Mouse (Mus musculus): ENCODE measurements around the gene Rbfox1. TPM values are rescaled to one million over a fixed set of nuclear protein-coding genes. Genes with fewer than 3 reads are reported as not detected.

Gene Rbfox1
- polyA plus RNA-seq, 1 experiment from 2014 or later = 2.2 TPM

DNA sequence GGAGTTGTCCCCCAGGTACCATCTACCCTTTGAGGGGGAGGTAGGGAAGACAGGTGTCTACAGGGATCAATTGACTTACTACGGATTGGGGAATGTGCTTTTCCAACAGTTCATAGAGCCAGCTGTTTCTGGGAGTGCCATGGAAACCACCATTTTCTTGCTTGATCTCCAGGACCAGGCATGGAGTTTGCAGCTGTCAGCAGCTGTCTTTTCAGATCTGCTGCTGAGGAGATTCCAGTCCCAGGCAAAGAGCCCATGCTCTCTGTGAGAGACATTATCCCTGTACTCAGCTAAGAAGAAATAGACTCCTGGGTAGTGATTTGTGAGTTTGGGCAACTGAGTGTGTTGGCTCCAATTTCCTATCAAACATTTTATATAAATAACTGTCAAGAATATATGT, 1204.3 kb downstream of the Rbfox1 start:
- Histone ChIP-seq H3K9me3 (replicated peaks) (no peaks in the 10 kb centered on the region), H3K4me3 (no peak overlapping the region), H3K4me2 (no peak overlapping the region), H3K9ac (no peak overlapping the region), H3K36me3 (no peaks in the 10 kb centered on the region), H3K27me3 (replicated peaks) (no peaks in the 10 kb centered on the region), H3K4me1 (replicated peaks) (peaks cover 5% of the 10 kb centered on the region; the same call in 1 of the 2 replicates), H3K27ac (ENCODE audit: poor library complexity, severe bottlenecking) (no peak overlapping the region)
- WGBS = 83% methylated on average over 1 of the region's 1 CpGs
- ATAC-seq (ENCODE audit: insufficient number of reproducible peaks, low FRiP score) = no peak

DNA sequence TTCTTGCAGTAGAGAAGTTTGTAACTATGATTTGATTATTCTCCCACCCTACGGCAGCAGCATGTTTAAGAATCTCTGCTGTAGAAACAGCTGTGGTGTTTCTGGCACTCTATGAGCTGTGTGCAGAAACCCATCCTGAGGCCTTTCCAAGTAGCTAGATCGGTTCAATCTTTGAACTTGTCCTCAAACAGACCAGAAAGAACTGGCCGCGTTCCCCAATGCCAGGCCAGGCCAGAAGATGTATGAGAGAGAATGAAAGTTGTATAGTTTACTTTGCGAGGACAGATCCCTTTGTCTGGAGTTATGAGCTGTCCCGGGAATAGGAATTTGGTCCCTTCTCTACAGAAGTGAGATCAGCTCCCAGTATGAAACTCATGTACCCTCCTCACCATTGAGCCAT, 1205.0 kb downstream of the Rbfox1 start:
- 87% methylated on average over 6 of the region's 6 CpGs for WGBS
- H3K27me3 ChIP-seq (replicated peaks) = no peaks in the 10 kb centered on the region

DNA sequence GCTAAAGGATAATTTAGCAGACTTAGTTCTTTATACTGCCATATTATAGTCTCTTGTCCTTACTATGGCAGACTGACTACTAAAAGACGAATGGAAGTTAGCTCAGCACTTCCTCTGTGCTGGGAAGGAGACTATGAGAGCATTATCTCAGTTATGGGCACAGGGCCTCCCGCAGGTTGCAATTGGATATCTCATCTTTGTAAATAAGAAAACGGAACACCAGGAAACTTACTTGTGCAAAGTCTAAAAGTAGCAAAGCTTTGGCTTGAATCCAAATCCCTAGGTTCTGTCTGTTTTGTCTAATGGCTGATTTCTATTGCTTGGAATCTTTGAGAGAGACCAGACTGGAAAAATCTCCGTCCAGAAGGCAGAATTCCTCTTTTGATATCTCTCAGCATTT, 1207.7 kb downstream of the Rbfox1 start:
- H3K9me3 ChIP-seq (replicated peaks) = no peaks in the 10 kb centered on the region
- no peak overlapping the region for H3K9ac ChIP-seq
- no peak overlapping the region for H3K4me3 ChIP-seq
- no peak overlapping the region for H3K4me2 ChIP-seq
- ATAC-seq (ENCODE audit: insufficient number of reproducible peaks, low FRiP score) = peak; percentile 67; the same call in 1 of the 2 replicates
- 36% methylated on average over 4 of the region's 4 CpGs for WGBS
- no peaks in the 10 kb centered on the region for H3K27me3 ChIP-seq (replicated peaks)
- no peaks in the 10 kb centered on the region for H3K36me3 ChIP-seq
- H3K27ac ChIP-seq (ENCODE audit: poor library complexity, severe bottlenecking) = peak overlapping the region; percentile 25; the same call in 1 of the 2 replicates
- peaks cover 14% of the 10 kb centered on the region; the same call in 1 of the 2 replicates for H3K4me1 ChIP-seq (replicated peaks)

More for the DNA sequence above, 1205.0 kb downstream of the Rbfox1 start:
- Histone ChIP-seq H3K4me3 (no peak overlapping the region), H3K4me2 (no peak overlapping the region), H3K4me1 (replicated peaks) (peaks cover 5% of the 10 kb centered on the region; the same call in 1 of the 2 replicates), H3K9ac (no peak overlapping the region), H3K9me3 (replicated peaks) (no peaks in the 10 kb centered on the region), H3K36me3 (no peaks in the 10 kb centered on the region), H3K27ac (ENCODE audit: poor library complexity, severe bottlenecking) (no peak overlapping the region)
- ATAC-seq (ENCODE audit: insufficient number of reproducible peaks, low FRiP score) = no peak

- Histone ChIP-seq H3K4me3 (no peak overlapping the region), H3K9me3 (replicated peaks) (no peaks in the 10 kb centered on the region), H3K27me3 (replicated peaks) (no peaks in the 10 kb centered on the region), H3K36me3 (no peaks in the 10 kb centered on the region), H3K4me2 (no peak overlapping the region), H3K27ac (ENCODE audit: poor library complexity, severe bottlenecking) (peak overlapping the region; percentile 29; the same call in 1 of the 2 replicates), H3K9ac (no peak overlapping the region), H3K4me1 (replicated peaks) (peaks cover 21% of the 10 kb centered on the region)
- WGBS = 88% methylated on average over 3 of the region's 3 CpGs
- ATAC-seq (ENCODE audit: insufficient number of reproducible peaks, low FRiP score) = no peak
Observed at GRCm38 (mm10) chr16:7093686-7094085, 1208.5 kb downstream of the Rbfox1 start.

DNA sequence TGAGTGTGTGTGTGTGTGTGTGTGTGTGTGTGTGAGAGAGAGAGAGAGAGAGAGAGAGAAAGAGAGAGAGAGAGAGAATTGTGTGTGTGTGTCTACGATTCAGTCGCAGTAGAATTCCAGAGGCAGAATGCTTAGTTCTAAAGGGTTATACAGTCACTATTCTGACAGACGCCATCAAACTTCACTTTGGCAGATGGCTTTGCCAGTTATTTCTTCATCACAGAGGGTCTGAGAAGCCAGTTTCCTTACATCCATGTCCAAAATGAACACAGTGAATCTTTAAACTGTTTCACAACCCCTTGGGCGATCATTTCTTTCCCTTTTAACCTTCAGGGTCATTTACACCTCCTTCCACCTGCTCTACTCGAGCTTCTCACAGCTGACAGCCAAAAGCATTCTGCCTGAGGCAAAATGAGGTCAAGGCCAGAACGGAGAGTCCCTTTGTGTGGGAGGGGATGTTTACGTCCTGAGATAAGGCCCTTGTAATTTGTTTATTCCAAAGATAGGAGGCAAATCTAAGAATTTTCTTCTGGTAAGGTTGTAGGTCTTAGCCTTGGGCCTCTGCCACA, 1209.1 kb downstream of the Rbfox1 start:
- no peaks in the 10 kb centered on the region for H3K27me3 ChIP-seq (replicated peaks)
- H3K9ac ChIP-seq = no peak overlapping the region
- H3K4me1 ChIP-seq (replicated peaks) = peaks cover 26% of the 10 kb centered on the region
- no peak overlapping the region for H3K27ac ChIP-seq (ENCODE audit: poor library complexity, severe bottlenecking)
- 69% methylated on average over 7 of the region's 7 CpGs for WGBS
- H3K36me3 ChIP-seq = no peaks in the 10 kb centered on the region
- H3K4me2 ChIP-seq = no peak overlapping the region
- ATAC-seq (ENCODE audit: insufficient number of reproducible peaks, low FRiP score) = no peak
- no peak overlapping the region for H3K4me3 ChIP-seq
- no peaks in the 10 kb centered on the region for H3K9me3 ChIP-seq (replicated peaks)

DNA sequence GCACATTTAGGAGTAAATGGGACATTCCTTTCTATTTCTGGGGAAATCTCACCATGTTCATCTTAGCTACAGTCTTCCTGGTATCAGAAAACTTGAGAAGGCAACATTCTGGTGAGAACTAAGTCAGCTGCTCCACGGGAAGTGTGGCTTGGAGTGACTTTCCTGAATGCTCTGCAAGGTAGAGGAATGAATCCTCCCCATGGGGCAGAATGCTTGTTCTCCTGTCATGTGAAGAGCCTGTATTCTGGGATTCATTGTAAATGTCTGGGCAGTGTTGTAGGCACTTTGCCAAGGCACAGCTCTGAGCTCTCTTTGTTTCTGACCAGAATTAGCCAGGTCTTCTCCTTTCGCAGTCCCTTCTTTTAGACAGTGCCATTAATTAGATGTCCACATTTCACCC, 1211.9 kb downstream of the Rbfox1 start:
- Histone ChIP-seq H3K27ac (ENCODE audit: poor library complexity, severe bottlenecking) (0 out of 2 replicates have a peak overlapping the region, but pooled peaks have one; percentile 2), H3K36me3 (no peaks in the 10 kb centered on the region), H3K4me3 (no peak overlapping the region), H3K9ac (no peak overlapping the region), H3K4me2 (no peak overlapping the region), H3K27me3 (replicated peaks) (no peaks in the 10 kb centered on the region), H3K4me1 (replicated peaks) (peaks cover 40% of the 10 kb centered on the region), H3K9me3 (replicated peaks) (no peaks in the 10 kb centered on the region)
- 46% methylated on average over 2 of the region's 2 CpGs for WGBS
- ATAC-seq (ENCODE audit: insufficient number of reproducible peaks, low FRiP score) = no peak

DNA sequence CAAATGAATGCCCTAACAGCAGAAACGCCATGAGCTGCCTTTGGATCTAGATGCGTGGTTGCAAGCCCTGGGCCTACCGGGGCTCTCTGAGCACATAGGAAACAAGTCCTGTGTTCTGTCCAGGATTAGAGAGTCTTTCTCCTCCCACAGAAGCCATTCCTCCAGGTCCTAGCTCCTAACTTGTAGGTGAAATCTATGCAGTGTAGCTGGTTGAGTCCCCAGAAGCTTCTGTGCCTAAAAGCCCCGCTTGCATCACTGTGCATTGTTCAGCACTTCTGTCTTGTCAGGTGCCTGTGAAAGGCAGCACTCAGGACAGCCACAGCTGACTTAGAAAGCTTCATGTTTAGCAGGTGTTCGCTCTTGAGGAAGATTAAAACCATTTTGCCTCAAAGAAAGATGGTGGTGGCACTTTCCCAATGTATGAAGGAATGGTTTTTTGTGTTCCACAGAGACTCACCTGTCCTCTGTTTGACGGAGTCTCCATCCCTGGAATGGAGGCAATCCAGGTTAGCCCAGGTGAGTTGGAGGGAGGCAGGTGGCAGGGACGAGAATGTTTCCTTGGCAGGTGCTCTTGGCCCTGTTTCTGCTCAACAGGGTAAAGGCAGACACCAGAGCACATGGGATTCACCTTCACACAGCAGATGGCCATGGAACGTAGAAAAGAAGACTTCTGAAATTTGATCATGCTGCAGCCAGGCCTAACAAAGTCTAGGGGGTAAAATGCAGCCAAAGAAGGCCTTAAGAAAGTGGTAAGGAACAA, 1213.0 kb downstream of the Rbfox1 start:
- Histone ChIP-seq H3K36me3 (no peaks in the 10 kb centered on the region), H3K27me3 (replicated peaks) (no peaks in the 10 kb centered on the region), H3K4me1 (replicated peaks) (peaks cover 44% of the 10 kb centered on the region), H3K9ac (no peak overlapping the region), H3K4me3 (no peak overlapping the region), H3K27ac (ENCODE audit: poor library complexity, severe bottlenecking) (no peak overlapping the region), H3K4me2 (no peak overlapping the region), H3K9me3 (replicated peaks) (no peaks in the 10 kb centered on the region)
- ATAC-seq (ENCODE audit: insufficient number of reproducible peaks, low FRiP score) = no peak
- WGBS = 83% methylated on average over 8 of the region's 8 CpGs

GRCm38 (mm10) chr16:7099506-7100300, 1214.5 kb downstream of the Rbfox1 start:
- H3K4me1 ChIP-seq (replicated peaks) = peaks cover 43% of the 10 kb centered on the region
- peak overlapping the region; percentile 38 for H3K4me2 ChIP-seq
- H3K36me3 ChIP-seq = no peaks in the 10 kb centered on the region
- H3K4me3 ChIP-seq = no peak overlapping the region
- no peak overlapping the region for H3K9ac ChIP-seq
- 11% methylated on average over 11 of the region's 11 CpGs for WGBS
- no peaks in the 10 kb centered on the region for H3K9me3 ChIP-seq (replicated peaks)
- H3K27ac ChIP-seq (ENCODE audit: poor library complexity, severe bottlenecking) = peak overlapping the region; percentile 76
- ATAC-seq (ENCODE audit: insufficient number of reproducible peaks, low FRiP score) = peak; percentile 91
- no peaks in the 10 kb centered on the region for H3K27me3 ChIP-seq (replicated peaks)

DNA sequence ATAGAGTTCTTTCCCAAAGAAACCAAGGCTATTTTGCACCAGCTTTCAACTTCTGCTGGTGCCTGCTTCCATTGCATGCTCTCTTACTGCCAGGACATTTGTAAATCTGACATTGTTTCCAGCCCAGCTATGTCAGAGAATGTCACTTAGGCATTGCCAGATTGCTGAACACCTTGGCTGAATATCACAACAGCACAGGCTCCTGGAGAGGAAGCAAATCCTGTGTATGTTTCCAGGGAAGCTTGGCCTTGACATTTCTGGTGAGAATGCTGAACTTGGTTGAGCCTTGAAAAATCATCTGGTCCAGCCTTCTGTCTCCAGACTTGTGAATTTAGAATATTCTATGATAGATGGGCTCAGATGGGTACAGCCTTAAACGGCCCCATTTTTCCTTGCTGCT, 1217.3 kb downstream of the Rbfox1 start:
- Histone ChIP-seq H3K9me3 (replicated peaks) (no peaks in the 10 kb centered on the region), H3K4me1 (replicated peaks) (peaks cover 37% of the 10 kb centered on the region), H3K4me3 (no peak overlapping the region), H3K27me3 (replicated peaks) (no peaks in the 10 kb centered on the region), H3K27ac (ENCODE audit: poor library complexity, severe bottlenecking) (0 out of 2 replicates have a peak overlapping the region, but pooled peaks have one; percentile 11), H3K36me3 (no peaks in the 10 kb centered on the region), H3K4me2 (no peak overlapping the region), H3K9ac (no peak overlapping the region)
- WGBS = 73% methylated on average over 1 of the region's 1 CpGs
- no peak for ATAC-seq (ENCODE audit: insufficient number of reproducible peaks, low FRiP score)

- H3K9me3 ChIP-seq (replicated peaks) = no peaks in the 10 kb centered on the region
- H3K4me2 ChIP-seq = no peak overlapping the region
- no peaks in the 10 kb centered on the region for H3K36me3 ChIP-seq
- ATAC-seq (ENCODE audit: insufficient number of reproducible peaks, low FRiP score) = no peak
- H3K27me3 ChIP-seq (replicated peaks) = no peaks in the 10 kb centered on the region
- no peak overlapping the region for H3K27ac ChIP-seq (ENCODE audit: poor library complexity, severe bottlenecking)
- 78% methylated on average over 5 of the region's 5 CpGs for WGBS
- H3K9ac ChIP-seq = no peak overlapping the region
- peaks cover 32% of the 10 kb centered on the region for H3K4me1 ChIP-seq (replicated peaks)
- H3K4me3 ChIP-seq = no peak overlapping the region
Observed at GRCm38 (mm10) chr16:7103301-7103700, 1218.1 kb downstream of the Rbfox1 start.

DNA sequence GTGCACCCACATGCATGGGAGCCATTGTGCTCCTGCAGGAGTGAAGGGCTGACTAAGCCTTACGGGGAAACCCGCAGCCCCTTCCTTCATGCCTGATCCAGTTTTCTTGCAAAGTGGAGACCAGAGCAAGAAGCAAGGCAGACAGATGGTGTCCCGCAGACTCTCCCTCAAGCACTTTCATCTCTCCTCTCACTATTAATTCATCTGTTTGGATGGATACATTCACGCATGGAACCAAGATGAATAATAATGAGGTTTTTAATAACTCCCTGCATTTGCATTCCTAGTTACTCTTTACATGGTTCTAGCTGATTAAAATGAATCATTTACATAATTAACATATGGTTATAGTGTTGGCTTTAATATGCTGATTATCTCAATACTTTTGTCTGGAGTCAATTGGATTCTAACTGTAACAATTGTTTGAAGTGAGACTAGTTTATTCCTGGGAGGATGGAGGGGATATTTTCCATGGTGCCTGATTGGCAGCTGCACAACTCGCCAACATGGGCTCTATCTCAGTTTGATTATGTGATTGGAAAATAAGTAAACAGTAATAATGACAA, 1221.4 kb downstream of the Rbfox1 start:
- Histone ChIP-seq H3K9me3 (replicated peaks) (no peaks in the 10 kb centered on the region), H3K4me3 (no peak overlapping the region), H3K4me2 (no peak overlapping the region), H3K9ac (no peak overlapping the region), H3K4me1 (replicated peaks) (peaks cover 9% of the 10 kb centered on the region; the same call in 1 of the 2 replicates), H3K36me3 (no peaks in the 10 kb centered on the region), H3K27ac (ENCODE audit: poor library complexity, severe bottlenecking) (no peak overlapping the region), H3K27me3 (replicated peaks) (no peaks in the 10 kb centered on the region)
- no peak for ATAC-seq (ENCODE audit: insufficient number of reproducible peaks, low FRiP score)
- 77% methylated on average over 5 of the region's 5 CpGs for WGBS
